Mouse (Mus musculus) heart, postnatal 0 days (tissue): ENCODE results near the gene Bcl2l14.

Source experiments
- CTCF ChIP-seq: IDR thresholded peaks from 2 replicates; pipeline ENCODE4 v1.5.1; 2016; ENCODE audit warnings: antibody characterized with exemption, control low read depth, low read depth
- EP300 ChIP-seq: IDR thresholded peaks from 2 replicates; pipeline ENCODE4 v1.6.1; 2016; ENCODE audit warnings: antibody characterized with exemption, low read depth

- TF ChIP-seq CTCF (no peak), EP300 (no peak)
These were observed 11.1 kb downstream of the Bcl2l14 start for GRCm38 (mm10) chr6:134407226-134407625.
